Mouse (Mus musculus) lung, postnatal 25 days (tissue): Measurements from ENCODE around the gene Vps33b.
"Not testable (repeated sequence)": the region's sequence is repeated elsewhere in the genome, so short reads cannot be mapped to it uniquely, and the experiment has no call there.

Experiments
- DNase-seq: peaks from one replicate; pipeline ENCODE4 v3.0.0; 2022; ENCODE audit warnings: low spot score

The Vps33b gene

DNA sequence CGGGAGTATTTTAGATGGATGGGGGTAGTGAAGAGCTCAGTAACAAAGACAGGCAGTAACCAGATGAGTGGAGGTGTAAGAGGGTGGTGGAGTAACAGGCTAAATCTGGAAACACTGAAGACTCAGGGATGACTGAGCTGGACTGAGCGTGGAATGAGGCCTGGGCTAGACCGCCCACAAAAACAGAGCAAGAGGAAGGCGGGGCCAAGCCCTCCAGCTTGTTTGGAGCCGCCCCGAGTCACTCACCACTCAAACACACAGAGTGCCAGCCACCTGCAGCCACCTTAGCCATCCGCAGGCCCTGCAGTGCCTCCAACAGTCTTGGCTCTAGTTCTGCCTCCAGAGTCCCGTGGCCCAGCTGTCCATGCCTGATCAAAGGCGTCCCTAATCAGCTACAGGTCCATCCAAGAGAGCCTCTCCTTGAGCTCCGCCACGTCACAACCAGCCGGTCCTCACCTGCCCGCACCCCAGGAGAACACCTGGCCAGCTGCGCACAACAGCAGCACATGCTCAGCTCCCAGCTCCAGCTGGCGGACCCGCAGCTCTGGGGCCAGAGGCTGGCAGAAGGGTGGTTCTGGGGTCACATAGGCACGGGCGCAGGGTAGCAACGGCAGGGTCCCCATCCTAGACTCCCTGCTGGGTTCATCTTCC, 50.5 kb downstream of the Vps33b start:
- no peak for DNase-seq

DNA sequence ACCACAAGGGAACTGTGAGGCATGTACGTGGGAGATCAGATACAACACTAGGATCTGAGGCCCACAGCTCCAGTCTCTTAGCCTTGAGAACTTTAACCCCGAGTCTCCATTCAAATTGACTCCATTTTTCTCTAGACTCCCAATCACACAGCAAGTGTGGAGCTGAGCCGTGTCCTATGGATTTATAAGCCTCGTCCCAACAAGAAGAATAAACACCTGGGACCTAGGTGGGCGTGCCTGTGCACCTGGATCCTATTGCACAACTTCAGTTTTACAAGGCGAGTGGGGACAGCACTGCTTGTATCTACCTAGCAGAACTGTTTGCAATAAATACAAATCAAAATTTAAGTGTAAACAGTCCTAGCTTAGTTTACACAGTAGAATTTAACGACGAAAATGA, 53.9 kb downstream of the Vps33b start:
- DNase-seq = no peak

DNA sequence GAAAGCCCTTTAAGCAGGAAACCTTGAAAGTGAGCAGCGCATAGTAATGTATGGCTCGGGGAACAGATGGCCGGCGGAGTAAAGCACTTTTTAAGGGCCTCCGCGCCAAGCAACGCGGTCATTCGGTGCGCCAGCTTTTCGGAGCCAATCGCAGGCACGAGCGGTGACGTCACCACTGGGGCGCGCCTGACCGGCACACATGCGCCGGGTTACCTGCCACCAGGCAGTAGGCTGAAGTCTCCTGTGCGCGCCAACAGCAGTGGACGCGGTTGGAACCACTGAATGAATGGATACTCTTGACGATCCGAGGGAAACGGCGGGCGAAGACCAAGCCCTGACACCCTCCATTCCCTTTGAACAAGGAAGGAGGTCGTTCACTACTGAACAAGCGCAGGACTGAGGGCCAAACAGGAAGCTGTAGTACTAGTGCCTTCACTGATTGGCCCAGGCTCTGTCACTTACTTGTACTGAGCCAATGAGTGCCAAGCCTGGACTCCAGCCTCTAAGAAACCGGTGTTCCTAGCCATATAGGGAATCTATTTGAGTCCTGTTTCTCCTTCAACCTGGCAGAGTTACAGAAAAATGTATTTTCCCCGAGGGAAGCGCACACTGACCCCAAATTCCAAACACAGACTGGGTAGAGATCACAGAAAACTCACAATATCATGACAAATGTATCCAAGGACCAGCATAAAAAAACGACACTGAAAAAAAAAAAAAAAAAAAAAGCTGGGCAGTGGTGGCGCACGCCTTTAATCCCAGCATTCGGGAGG, 54.8 kb downstream of the Vps33b start, which contains the start of gene Rccd1:
Gene Rccd1 (minus strand): TSS at position 412 of the 773 bp plus-strand sequence.
- peak; percentile 96 for DNase-seq

DNA sequence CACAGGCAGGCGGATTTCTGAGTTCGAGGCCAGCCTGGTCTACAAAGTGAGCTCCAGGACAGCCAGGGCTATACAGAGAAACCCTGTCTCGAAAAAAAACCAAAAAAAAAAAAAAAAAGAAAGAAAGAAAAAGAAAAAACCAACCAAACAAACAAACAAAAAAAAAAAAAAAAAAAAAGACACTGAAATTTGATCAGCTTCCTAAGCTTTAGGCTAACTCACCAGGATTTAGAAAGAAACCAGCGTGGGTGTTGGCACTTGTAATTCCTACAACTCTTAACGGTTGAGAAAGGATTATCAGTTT, 55.3 kb downstream of the Vps33b start:
- not testable (repeated sequence) for DNase-seq

DNA sequence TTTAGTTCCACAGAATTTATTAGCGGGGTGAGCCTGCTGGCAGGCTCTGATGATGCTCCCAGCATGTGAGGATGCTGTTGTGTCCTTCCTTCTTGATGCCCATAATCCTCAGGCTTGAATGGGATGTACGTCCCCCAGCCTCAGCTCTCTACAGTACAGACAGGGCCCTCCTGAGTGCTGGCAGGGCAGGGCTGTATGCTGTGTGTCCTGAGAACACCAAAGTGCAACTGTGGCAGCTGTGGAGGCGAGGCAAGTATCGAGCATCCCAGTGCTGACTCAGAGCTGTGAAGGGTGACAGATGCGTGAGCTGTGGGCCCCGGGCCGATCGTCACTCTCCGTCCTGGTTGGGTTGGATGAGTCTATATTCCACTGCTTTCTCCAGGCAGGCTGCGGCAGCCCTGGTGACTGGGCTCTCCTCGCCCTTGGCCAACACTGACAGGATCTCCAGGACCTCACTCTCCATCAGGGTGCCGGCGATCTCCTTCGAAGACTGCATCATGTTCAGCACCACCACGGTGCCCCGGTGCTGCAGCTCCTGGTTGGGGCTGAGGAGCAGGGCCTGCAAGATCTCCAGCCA, 55.9 kb downstream of the Vps33b start:
- DNase-seq = no peak

DNA sequence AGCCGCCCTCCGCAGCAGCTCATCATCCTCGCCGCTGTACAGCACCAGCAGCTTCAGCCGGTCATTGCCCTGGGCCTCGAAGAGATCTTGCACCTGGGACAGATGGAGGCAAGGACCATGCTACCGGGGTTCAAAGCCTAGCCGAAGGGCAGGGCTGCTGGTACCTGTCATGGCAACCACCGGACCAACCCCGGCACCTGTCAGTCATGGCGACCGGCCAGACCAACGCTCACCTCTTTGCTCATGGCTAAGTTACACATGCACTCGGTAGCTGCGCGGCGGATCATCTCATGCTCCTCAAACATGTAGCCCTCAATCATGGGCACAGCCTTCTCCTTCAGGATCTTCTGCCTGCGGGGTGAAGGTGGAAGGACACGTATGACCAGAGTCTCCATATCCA, 56.6 kb downstream of the Vps33b start:
- DNase-seq = no peak

DNA sequence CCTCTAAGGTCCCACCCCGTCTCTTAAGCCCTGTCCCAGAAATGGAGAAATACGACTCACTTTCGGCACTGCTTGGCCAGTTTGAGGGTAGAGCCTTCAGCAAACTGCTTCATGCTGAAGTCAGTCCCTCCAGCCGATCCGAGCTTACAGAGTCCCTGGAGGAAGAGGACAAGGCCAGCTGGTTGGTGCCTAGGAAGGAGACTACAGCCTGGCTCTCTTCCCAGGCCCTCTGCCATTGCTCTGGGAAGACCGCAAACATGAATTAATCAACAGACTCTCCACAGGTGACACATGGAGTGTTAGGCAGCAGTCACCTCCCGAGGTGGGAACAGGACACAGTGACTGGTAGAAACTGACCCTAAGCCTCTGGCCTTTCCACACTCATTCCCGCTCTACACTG, 60.8 kb downstream of the Vps33b start:
- no peak for DNase-seq

DNA sequence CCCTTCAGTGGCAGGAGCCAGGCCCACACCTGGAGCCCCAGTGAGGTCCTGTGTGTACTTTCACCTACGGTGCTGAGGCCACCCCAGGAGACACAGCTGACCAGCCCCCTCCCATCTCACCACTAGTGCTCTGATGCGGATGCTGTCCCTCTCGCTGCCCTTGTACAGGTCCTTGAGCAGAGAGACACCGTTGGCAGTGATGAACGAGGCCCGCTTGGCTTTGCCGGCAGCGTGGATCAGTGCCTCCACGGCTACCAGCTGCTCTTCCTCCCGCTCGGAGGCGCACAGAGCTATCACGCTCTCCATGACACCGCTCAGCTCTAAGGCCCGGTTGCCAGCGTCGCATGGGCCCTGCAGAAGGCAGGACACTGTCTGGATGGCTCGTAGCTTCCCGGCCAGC, 62.0 kb downstream of the Vps33b start:
- no peak for DNase-seq

DNA sequence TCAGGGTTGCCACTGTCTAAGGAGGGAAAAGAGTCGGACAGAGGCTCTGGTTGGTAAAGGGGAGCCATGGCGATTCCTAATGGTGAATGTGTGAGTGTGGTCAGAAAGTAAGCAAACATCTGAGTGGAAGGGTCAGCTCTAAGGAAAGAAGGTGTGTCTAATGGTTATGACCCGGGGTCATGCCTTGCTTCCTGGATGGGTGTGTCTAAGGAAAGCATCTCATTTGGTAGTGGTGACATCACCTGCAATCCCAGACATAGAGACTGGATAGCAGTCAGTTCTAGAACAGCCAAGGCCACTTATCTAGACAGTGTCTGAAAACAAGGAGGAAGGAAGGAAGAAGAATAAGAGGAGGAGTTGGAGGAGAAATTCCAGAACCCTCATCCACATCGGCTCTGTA, 65.4 kb downstream of the Vps33b start:
- DNase-seq = no peak

DNA sequence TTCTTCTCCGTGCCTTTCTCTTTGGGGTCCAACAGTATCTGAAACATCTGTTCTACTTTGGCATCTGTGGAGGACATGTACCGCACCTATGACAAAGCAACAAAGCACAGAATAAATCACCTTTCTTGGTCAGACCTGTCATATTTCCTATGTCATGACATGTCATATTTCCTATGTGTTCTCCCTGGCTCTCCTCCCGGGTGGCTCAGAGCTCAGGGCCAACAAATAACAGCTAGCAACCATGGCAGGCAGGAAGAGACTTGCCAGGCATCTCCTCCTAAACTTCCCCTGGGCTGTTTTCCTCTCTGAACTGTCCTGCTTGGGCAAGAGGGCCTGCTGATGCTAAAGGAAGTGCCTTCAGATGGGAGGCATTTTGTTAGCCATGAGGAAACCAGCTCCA, 67.5 kb downstream of the Vps33b start:
- no peak for DNase-seq

DNA sequence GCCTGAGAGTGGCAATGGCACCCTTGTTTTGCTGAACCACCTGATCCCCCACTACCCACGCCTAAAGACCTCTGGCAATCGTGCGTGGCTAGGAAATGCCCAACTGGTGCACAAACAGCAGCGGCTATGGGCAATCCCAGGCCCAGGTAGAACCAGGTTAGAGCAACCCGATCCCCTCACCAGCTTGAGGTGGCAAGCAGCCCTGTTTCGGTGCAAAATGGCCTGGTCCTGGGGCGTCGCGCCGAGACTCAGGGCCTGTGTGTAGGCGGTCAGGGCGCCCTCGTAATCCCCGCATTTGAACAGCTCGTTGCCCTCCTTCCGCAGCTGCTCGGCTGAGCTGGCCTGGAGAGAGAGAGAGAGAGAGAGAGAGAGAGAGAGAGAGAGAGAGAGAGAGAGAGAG, 69.9 kb downstream of the Vps33b start:
- DNase-seq = peak; percentile 13

DNA sequence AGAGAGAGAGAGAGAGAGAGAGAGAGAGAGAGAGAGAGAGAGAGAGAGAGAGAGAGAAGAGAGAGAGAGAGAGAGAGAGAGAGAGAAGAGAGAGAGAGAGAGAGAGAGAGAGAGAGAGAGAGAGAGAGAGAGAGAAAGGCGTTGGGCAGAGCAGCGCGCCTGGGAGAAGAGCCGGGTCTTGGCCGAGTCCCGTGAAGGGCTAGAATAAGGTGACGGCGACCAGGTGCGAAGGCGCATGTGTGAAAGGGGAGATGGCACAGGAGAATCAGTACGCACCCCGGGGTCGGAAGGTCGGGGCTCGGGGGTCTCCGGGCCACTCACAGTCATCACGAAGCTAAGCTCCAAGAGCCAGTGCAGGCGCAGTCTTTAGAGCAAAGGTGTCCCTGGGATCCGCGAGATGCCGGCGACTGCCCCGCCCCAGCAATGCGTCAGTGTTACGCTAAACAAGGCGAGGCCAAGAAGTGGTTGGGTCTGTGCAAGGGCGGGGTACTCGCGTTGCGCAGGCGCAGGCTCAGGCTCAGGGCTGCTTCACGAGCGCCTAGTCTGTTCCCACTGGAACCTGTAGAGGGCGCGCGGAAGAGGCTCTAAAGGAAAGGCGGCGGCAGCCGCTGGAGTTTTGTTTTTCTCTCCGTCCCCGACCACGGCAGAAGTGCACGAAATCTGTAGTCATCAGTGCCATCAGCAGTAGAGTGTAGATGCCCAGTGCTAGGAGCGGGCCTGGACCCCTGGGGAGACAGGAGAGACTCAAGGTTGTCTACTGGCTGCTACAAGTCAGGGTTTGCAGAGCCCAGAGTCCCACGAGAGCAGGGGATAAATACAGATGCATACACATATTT, 70.6 kb downstream of the Vps33b start:
- peak; percentile 99 for DNase-seq

DNA sequence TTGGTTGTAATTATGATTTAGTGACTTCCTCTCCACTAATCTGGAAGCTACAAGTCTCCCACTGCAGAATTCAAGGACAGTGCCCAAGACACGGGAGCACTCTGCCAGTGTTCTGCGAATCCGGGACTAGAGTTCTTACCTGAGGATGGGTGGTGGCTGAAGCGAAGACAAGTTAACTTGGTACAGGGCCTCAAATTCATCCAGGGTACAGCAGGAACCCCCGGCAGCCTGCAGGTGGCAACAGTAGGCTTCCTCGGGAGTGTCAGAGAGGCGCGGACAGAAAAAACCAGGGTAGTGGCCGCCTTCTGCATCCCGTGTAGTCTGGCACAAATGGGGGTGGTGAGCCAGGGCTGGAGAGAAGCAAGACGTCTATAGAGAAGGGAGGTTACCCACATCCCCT, 71.3 kb downstream of the Vps33b start, which contains the start of gene Unc45a:
Gene Unc45a (minus strand): TSS at position 213 of the 400 bp plus-strand sequence.
- DNase-seq = peak; percentile 82
